Mouse (Mus musculus) embryonic facial prominence, embryonic 10.5 days (tissue): ENCODE results near the gene Prss40. TPM values are rescaled to one million over a fixed set of nuclear protein-coding genes. Genes with fewer than 3 reads are reported as not detected.

ENCODE experiments used
- polyA plus RNA-seq: library from polyadenylated mRNA; unstranded; fragments of >200 nt; fragmentation: Nextera tagmentation; extraction: Ambion mirVana; gene quantifications from 2 replicates; pipeline ENCODE4 v1.2.1, GENCODE M21; 2016

Prss40 gene
- polyA plus RNA-seq, 1 experiment from 2014 or later, result not detected

Other genes with a start within 250 kb of the Prss40 start
- gene Ccdc115, start 121.3 kb downstream of the Prss40 start, polyA plus RNA-seq, result 55.1 and 57.6 TPM in 2 replicates
- gene Imp4, start 121.1 kb downstream of the Prss40 start, polyA plus RNA-seq, result 123 and 124 TPM in 2 replicates
- 4.5 and 6.0 TPM in 2 replicates for gene Ptpn18, start 101.2 kb downstream of the Prss40 start, polyA plus RNA-seq
- gene Prss39, start 62.5 kb downstream of the Prss40 start, polyA plus RNA-seq, result not detected in 2 replicates
- gene Cfc1, start 25.3 kb downstream of the Prss40 start, polyA plus RNA-seq, result 0.29 TPM in 1 of 2 replicates, not detected in the other
- 0.64 TPM in 2 replicates for gene Amer3, start 18.7 kb upstream of the Prss40 start, polyA plus RNA-seq